Mouse (Mus musculus) E14TG2a.4 (cell line): ENCODE measurements around the gene Zfp938.

ENCODE experiments used
- CTCF ChIP-seq: conservative IDR thresholded peaks from 2 replicates; pipeline ENCODE4 v1.5.1; 2014; ENCODE audit warnings: low read length
- NANOG ChIP-seq: IDR thresholded peaks from 2 replicates; pipeline ENCODE4 v1.6.1; 2014; ENCODE audit warnings: borderline replicate concordance, low read length, mixed read lengths

GRCm38 (mm10) chr10:82257331-82257730 lies 16.3 kb upstream of the Zfp938 start:
- TF ChIP-seq CTCF (no peak), NANOG (no peak)
